Mouse (Mus musculus) embryonic facial prominence, embryonic 15.5 days (tissue): ENCODE measurements around the gene Pitpnc1. TPM values are rescaled to one million over a fixed set of nuclear protein-coding genes. Genes with fewer than 3 reads are reported as not detected.

ENCODE experiments used
- ATAC-seq: fragments of 200-750 bp; cut with Nextera tagmentation; 2 replicates; pipeline ENCODE4 v1.8.0; 2017; ENCODE audit warnings: low read depth, moderate TSS enrichment; ENCODE audit not compliant: insufficient number of reproducible peaks, low FRiP score, low TSS enrichment
- H3K27ac ChIP-seq: fragments of 300-500 bp; sonication (generic); replicated peaks from 2 replicates; pipeline ENCODE4 v1.5.1; 2015; ENCODE audit warnings: mild to moderate bottlenecking, inconsistent platforms
- H3K27me3 ChIP-seq: fragments of 300-500 bp; sonication (generic); 2 replicates; pipeline ENCODE4 v1.6.1; 2015; ENCODE audit warnings: inconsistent platforms
- H3K36me3 ChIP-seq: fragments of 300-500 bp; sonication (generic); 2 replicates; pipeline ENCODE4 v1.6.1; 2015; ENCODE audit warnings: mild to moderate bottlenecking, inconsistent platforms
- H3K4me1 ChIP-seq: fragments of 300-500 bp; sonication (generic); 2 replicates; pipeline ENCODE4 v1.6.1; 2015; ENCODE audit warnings: inconsistent platforms
- H3K4me2 ChIP-seq: fragments of 300-500 bp; sonication (generic); replicated peaks from 2 replicates; pipeline ENCODE4 v1.6.1; 2015; ENCODE audit warnings: mild to moderate bottlenecking, inconsistent platforms
- H3K4me3 ChIP-seq: fragments of 300-500 bp; sonication (generic); replicated peaks from 2 replicates; pipeline ENCODE4 v1.5.1; 2015; ENCODE audit warnings: mild to moderate bottlenecking, inconsistent platforms
- H3K9ac ChIP-seq: fragments of 300-500 bp; sonication (generic); 2 replicates; pipeline ENCODE4 v1.6.1; 2015; ENCODE audit warnings: inconsistent platforms
- H3K9me3 ChIP-seq: fragments of 300-500 bp; sonication (generic); replicated peaks from 2 replicates; pipeline ENCODE4 v1.6.1; 2016; ENCODE audit warnings: inconsistent platforms
- WGBS: fragments of 180-500 bp; shearing (Covaris S2); methylation state at CpG from one replicate; pipeline ENCODE4 v1.1.7; 2015; 5-methylcytosine and 5-hydroxymethylcytosine counted together
- polyA plus RNA-seq: library from polyadenylated mRNA; unstranded; fragments of >200 nt; fragmentation: Nextera tagmentation; extraction: Ambion mirVana; gene quantifications from 2 replicates; pipeline ENCODE4 v1.2.1, GENCODE M21; 2015

The Pitpnc1 gene
- polyA plus RNA-seq, 1 experiment from 2014 or later = 22.0 TPM

- Histone ChIP-seq H3K27me3 (no peaks in the 10 kb centered on the region), H3K4me3 (no peak overlapping the region), H3K9ac (no peak overlapping the region), H3K4me2 (no peak overlapping the region), H3K27ac (no peak overlapping the region), H3K9me3 (no peaks in the 10 kb centered on the region), H3K4me1 (peaks cover 33% of the 10 kb centered on the region; the same call in 1 of the 2 replicates), H3K36me3 (no peaks in the 10 kb centered on the region)
- no peak for ATAC-seq
- WGBS = 87% methylated on average over 22 of the region's 22 CpGs
These were observed 91.2 kb downstream of the Pitpnc1 start for GRCm38 (mm10) chr11:107379089-107379845.

- WGBS = 92% methylated on average over 6 of the region's 6 CpGs
- no peak overlapping the region for H3K9ac ChIP-seq
- H3K4me1 ChIP-seq = peaks cover 28% of the 10 kb centered on the region
- no peak overlapping the region for H3K27ac ChIP-seq
- no peaks in the 10 kb centered on the region for H3K9me3 ChIP-seq
- H3K4me3 ChIP-seq = no peak overlapping the region
- no peak overlapping the region for H3K4me2 ChIP-seq
- H3K27me3 ChIP-seq = no peaks in the 10 kb centered on the region
- H3K36me3 ChIP-seq = no peaks in the 10 kb centered on the region
- ATAC-seq = no peak
These were observed 93.2 kb downstream of the Pitpnc1 start for GRCm38 (mm10) chr11:107377326-107377725.

- H3K36me3 ChIP-seq = no peaks in the 10 kb centered on the region
- H3K9me3 ChIP-seq = no peaks in the 10 kb centered on the region
- H3K4me1 ChIP-seq = peaks cover 24% of the 10 kb centered on the region
- WGBS = 44% methylated on average over 12 of the region's 12 CpGs
- H3K4me2 ChIP-seq = no peak overlapping the region
- 0 out of 2 replicates have a peak, but pooled peaks have one; percentile 31 for ATAC-seq
- H3K27ac ChIP-seq = no peak overlapping the region
- no peaks in the 10 kb centered on the region for H3K27me3 ChIP-seq
- no peak overlapping the region for H3K4me3 ChIP-seq
- H3K9ac ChIP-seq = no peak overlapping the region
These were observed 94.2 kb downstream of the Pitpnc1 start for GRCm38 (mm10) chr11:107376272-107376671.

- Histone ChIP-seq H3K4me3 (no peak overlapping the region), H3K9me3 (no peaks in the 10 kb centered on the region), H3K27ac (no peak overlapping the region), H3K9ac (no peak overlapping the region), H3K27me3 (no peaks in the 10 kb centered on the region), H3K4me1 (peaks cover 24% of the 10 kb centered on the region), H3K4me2 (no peak overlapping the region), H3K36me3 (no peaks in the 10 kb centered on the region)
- WGBS = 82% methylated on average over 11 of the region's 11 CpGs
- ATAC-seq = no peak
These were observed 94.7 kb downstream of the Pitpnc1 start for GRCm38 (mm10) chr11:107375816-107376215.

- 0 out of 2 replicates have a peak, but pooled peaks have one; percentile 41 for ATAC-seq
- H3K9ac ChIP-seq = no peak overlapping the region
- H3K4me1 ChIP-seq = peaks cover 19% of the 10 kb centered on the region
- no peak overlapping the region for H3K27ac ChIP-seq
- no peak overlapping the region for H3K4me3 ChIP-seq
- H3K4me2 ChIP-seq = no peak overlapping the region
- no peaks in the 10 kb centered on the region for H3K27me3 ChIP-seq
- 88% methylated on average over 6 of the region's 6 CpGs for WGBS
- no peaks in the 10 kb centered on the region for H3K9me3 ChIP-seq
- H3K36me3 ChIP-seq = no peaks in the 10 kb centered on the region
These were observed 96.9 kb downstream of the Pitpnc1 start for GRCm38 (mm10) chr11:107373569-107373968.

GRCm38 (mm10) chr11:107373154-107373553, 97.3 kb downstream of the Pitpnc1 start:
- no peak overlapping the region for H3K9ac ChIP-seq
- no peak; the same call in 1 of the 2 replicates for ATAC-seq
- H3K36me3 ChIP-seq = no peaks in the 10 kb centered on the region
- no peak overlapping the region for H3K4me3 ChIP-seq
- H3K9me3 ChIP-seq = no peaks in the 10 kb centered on the region
- no peak overlapping the region for H3K27ac ChIP-seq
- no peaks in the 10 kb centered on the region for H3K27me3 ChIP-seq
- peaks cover 19% of the 10 kb centered on the region for H3K4me1 ChIP-seq
- no peak overlapping the region for H3K4me2 ChIP-seq
- 88% methylated on average over 4 of the region's 4 CpGs for WGBS

GRCm38 (mm10) chr11:107372688-107373087, 97.8 kb downstream of the Pitpnc1 start:
- Histone ChIP-seq H3K27me3 (no peaks in the 10 kb centered on the region), H3K36me3 (no peaks in the 10 kb centered on the region), H3K9ac (no peak overlapping the region), H3K27ac (no peak overlapping the region), H3K4me3 (no peak overlapping the region), H3K4me1 (peaks cover 19% of the 10 kb centered on the region), H3K9me3 (no peaks in the 10 kb centered on the region), H3K4me2 (no peak overlapping the region)
- 52% methylated on average over 7 of the region's 7 CpGs for WGBS
- ATAC-seq = no peak

- no peaks in the 10 kb centered on the region for H3K27me3 ChIP-seq
- no peak overlapping the region for H3K4me2 ChIP-seq
- H3K9me3 ChIP-seq = no peaks in the 10 kb centered on the region
- no peak overlapping the region for H3K4me3 ChIP-seq
- 85% methylated on average over 3 of the region's 3 CpGs for WGBS
- no peak for ATAC-seq
- no peak overlapping the region for H3K27ac ChIP-seq
- H3K36me3 ChIP-seq = no peaks in the 10 kb centered on the region
- no peak overlapping the region for H3K9ac ChIP-seq
- peaks cover 17% of the 10 kb centered on the region for H3K4me1 ChIP-seq
These were observed 100.0 kb downstream of the Pitpnc1 start for GRCm38 (mm10) chr11:107370476-107370875.

GRCm38 (mm10) chr11:107369661-107370060, 100.8 kb downstream of the Pitpnc1 start:
- H3K9ac ChIP-seq = no peak overlapping the region
- H3K4me1 ChIP-seq = peaks cover 17% of the 10 kb centered on the region
- no peaks in the 10 kb centered on the region for H3K9me3 ChIP-seq
- no peak overlapping the region for H3K4me3 ChIP-seq
- no peaks in the 10 kb centered on the region for H3K27me3 ChIP-seq
- H3K36me3 ChIP-seq = no peaks in the 10 kb centered on the region
- WGBS = 85% methylated on average over 6 of the region's 6 CpGs
- no peak overlapping the region for H3K4me2 ChIP-seq
- H3K27ac ChIP-seq = no peak overlapping the region
- no peak for ATAC-seq

- H3K9me3 ChIP-seq = no peaks in the 10 kb centered on the region
- WGBS = 63% methylated on average over 13 of the region's 13 CpGs
- H3K36me3 ChIP-seq = no peaks in the 10 kb centered on the region
- no peaks in the 10 kb centered on the region for H3K27me3 ChIP-seq
- peaks cover 10% of the 10 kb centered on the region for H3K4me1 ChIP-seq
- no peak for ATAC-seq
- no peak overlapping the region for H3K4me2 ChIP-seq
- H3K4me3 ChIP-seq = no peak overlapping the region
- H3K27ac ChIP-seq = no peak overlapping the region
- no peak overlapping the region for H3K9ac ChIP-seq
These were observed 104.4 kb downstream of the Pitpnc1 start for GRCm38 (mm10) chr11:107365938-107366712.

- 59% methylated on average over 5 of the region's 5 CpGs for WGBS
- H3K9me3 ChIP-seq = no peaks in the 10 kb centered on the region
- H3K9ac ChIP-seq = no peak overlapping the region
- 0 out of 2 replicates have a peak, but pooled peaks cover 7% of the 10 kb centered on the region for H3K4me1 ChIP-seq
- H3K27ac ChIP-seq = no peak overlapping the region
- H3K4me2 ChIP-seq = no peak overlapping the region
- no peaks in the 10 kb centered on the region for H3K36me3 ChIP-seq
- H3K27me3 ChIP-seq = no peaks in the 10 kb centered on the region
- no peak overlapping the region for H3K4me3 ChIP-seq
- no peak for ATAC-seq
These were observed 111.8 kb downstream of the Pitpnc1 start for GRCm38 (mm10) chr11:107358695-107359094.
